Mouse (Mus musculus): Measurements from ENCODE around the gene Anapc11. TPM values are rescaled to one million over a fixed set of nuclear protein-coding genes. Genes with fewer than 3 reads are reported as not detected.

The Anapc11 gene
- polyA plus RNA-seq, 1 experiment from 2014 or later: 126 TPM

DNA sequence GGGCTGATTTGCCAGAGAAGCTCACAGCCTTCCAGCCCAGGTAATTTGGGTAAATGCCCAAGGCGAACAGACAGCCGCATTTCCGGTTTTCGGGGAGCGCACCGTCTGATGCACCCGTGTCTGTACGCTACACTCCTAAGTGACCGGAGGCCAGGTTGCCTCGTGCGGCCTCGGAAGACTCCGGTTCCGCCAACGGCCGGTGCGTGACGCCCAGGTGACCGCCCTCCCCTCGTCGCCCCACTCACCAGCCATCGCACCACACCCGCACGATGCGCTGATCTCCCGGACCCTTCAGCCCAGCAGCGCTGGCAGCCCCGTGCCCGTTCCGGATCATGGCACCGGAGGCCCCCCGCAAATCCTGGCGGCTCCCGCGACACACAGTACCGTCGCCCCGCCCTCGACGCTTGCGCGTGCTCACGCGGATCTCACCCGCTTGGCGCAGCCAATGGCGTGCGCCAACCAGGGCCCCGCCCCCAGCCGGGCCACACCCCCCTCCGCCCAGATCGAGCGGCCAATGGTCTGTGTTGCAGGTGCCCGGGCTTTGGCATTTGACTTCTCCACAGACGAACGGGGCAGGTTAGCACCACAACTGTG is 19.4 kb downstream of the Anapc11 start, which contains the start of gene Pcyt2:
Gene Pcyt2 (minus strand): TSS at position 418 of the 594 bp plus-strand sequence.
- H3K36me3 ChIP-seq (ENCODE audit: control insufficient read depth, insufficient read depth, low read length): peaks cover 9% of the 10 kb centered on the region
- peak within 1 kb of the TSS; percentile 79 for H3K4me3 ChIP-seq (ENCODE audit: low read depth, low read length)
- H3K4me2 ChIP-seq (replicated peaks; ENCODE audit: low read depth): peak within 1 kb of the TSS; percentile 88
- DNase-seq (ENCODE audit: low spot score) (peak; percentile 97), ATAC-seq (ENCODE audit: low FRiP score, low TSS enrichment) (peak; percentile 91)
- peaks cover 3% of the 10 kb centered on the region for H3K4me1 ChIP-seq (replicated peaks; ENCODE audit: control insufficient read depth, insufficient read depth)
- H3K27ac ChIP-seq (replicated peaks): peak within 1 kb of the TSS; percentile 86
- WGBS: under 1% methylated on average over 53 of the region's 56 CpGs
- peak within 1 kb of the TSS; percentile 81 for H3K9ac ChIP-seq (ENCODE audit: low read length)
- no peak for TF ChIP-seq CTCF (IDR thresholded peaks at IDR 0.05; ENCODE audit: low read depth)
- no peak for TF ChIP-seq EP300 (optimal IDR thresholded peaks at IDR 0.05)
- H3K27me3 ChIP-seq (ENCODE audit: control insufficient read depth, insufficient read depth, low read length): no peaks in the 10 kb centered on the region
- no peaks in the 10 kb centered on the region for H3K9me3 ChIP-seq (ENCODE audit: control insufficient read depth, low read length)

- Histone ChIP-seq H3K9ac (ENCODE audit: low read length) (no peak overlapping the region), H3K27ac (replicated peaks) (no peak overlapping the region), H3K4me1 (replicated peaks; ENCODE audit: control insufficient read depth, insufficient read depth) (peaks cover 3% of the 10 kb centered on the region), H3K4me2 (replicated peaks; ENCODE audit: low read depth) (no peak overlapping the region), H3K27me3 (ENCODE audit: control insufficient read depth, insufficient read depth, low read length) (no peaks in the 10 kb centered on the region), H3K36me3 (ENCODE audit: control insufficient read depth, insufficient read depth, low read length) (peaks cover 9% of the 10 kb centered on the region), H3K9me3 (ENCODE audit: control insufficient read depth, low read length) (no peaks in the 10 kb centered on the region), H3K4me3 (ENCODE audit: low read depth, low read length) (no peak overlapping the region)
- DNase-seq (ENCODE audit: low spot score) (no peak), ATAC-seq (ENCODE audit: low FRiP score, low TSS enrichment) (no peak)
- TF ChIP-seq EP300 (optimal IDR thresholded peaks at IDR 0.05): no peak
- TF ChIP-seq CTCF (IDR thresholded peaks at IDR 0.05; ENCODE audit: low read depth): no peak
- WGBS: 93% methylated on average over 25 of the region's 25 CpGs
These were observed 20.7 kb downstream of the Anapc11 start for GRCm38 (mm10) chr11:120618619-120619535.

- 87% methylated on average over 14 of the region's 14 CpGs for WGBS
- H3K9ac ChIP-seq (ENCODE audit: low read length): no peak overlapping the region
- no peak overlapping the region for H3K27ac ChIP-seq (replicated peaks)
- ATAC-seq (ENCODE audit: low FRiP score, low TSS enrichment) (no peak), DNase-seq (ENCODE audit: low spot score) (no peak)
- peaks cover 4% of the 10 kb centered on the region for H3K4me1 ChIP-seq (replicated peaks; ENCODE audit: control insufficient read depth, insufficient read depth)
- H3K4me2 ChIP-seq (replicated peaks; ENCODE audit: low read depth): no peak overlapping the region
- H3K27me3 ChIP-seq (ENCODE audit: control insufficient read depth, insufficient read depth, low read length): no peaks in the 10 kb centered on the region
- H3K9me3 ChIP-seq (ENCODE audit: control insufficient read depth, low read length): no peaks in the 10 kb centered on the region
- TF ChIP-seq CTCF (IDR thresholded peaks at IDR 0.05; ENCODE audit: low read depth) (no peak), EP300 (optimal IDR thresholded peaks at IDR 0.05) (no peak)
- peaks cover 9% of the 10 kb centered on the region for H3K36me3 ChIP-seq (ENCODE audit: control insufficient read depth, insufficient read depth, low read length)
- H3K4me3 ChIP-seq (ENCODE audit: low read depth, low read length): no peak overlapping the region
These were observed 22.0 kb downstream of the Anapc11 start for GRCm38 (mm10) chr11:120620195-120620594.

DNA sequence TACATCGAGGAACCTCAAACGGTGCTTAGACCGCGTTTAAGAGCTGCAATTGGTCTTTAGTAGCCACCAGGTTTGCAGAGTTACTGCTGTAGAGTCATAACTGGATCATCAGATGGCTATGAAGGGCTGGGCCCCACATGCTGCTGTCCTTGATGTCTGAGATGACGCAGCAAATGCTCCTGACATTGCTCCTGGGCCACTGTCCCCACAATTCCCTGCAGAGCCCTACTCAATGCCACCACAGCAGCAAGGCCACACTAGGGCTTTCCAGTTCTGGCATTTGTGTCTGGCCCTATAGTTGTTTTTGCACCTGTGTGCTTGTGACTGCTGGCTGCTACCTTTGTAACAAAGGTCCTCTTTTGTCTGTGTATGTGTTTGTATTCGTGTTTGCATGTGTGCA is 24.6 kb downstream of the Anapc11 start:
- Histone ChIP-seq H3K4me3 (ENCODE audit: low read depth, low read length) (no peak overlapping the region), H3K4me1 (replicated peaks; ENCODE audit: control insufficient read depth, insufficient read depth) (peaks cover 3% of the 10 kb centered on the region; the same call in 1 of the 2 replicates), H3K9me3 (ENCODE audit: control insufficient read depth, low read length) (no peaks in the 10 kb centered on the region), H3K9ac (ENCODE audit: low read length) (no peak overlapping the region), H3K36me3 (ENCODE audit: control insufficient read depth, insufficient read depth, low read length) (peaks cover 9% of the 10 kb centered on the region), H3K4me2 (replicated peaks; ENCODE audit: low read depth) (no peak overlapping the region), H3K27ac (replicated peaks) (no peak overlapping the region), H3K27me3 (ENCODE audit: control insufficient read depth, insufficient read depth, low read length) (no peaks in the 10 kb centered on the region)
- DNase-seq (ENCODE audit: low spot score) (no peak), ATAC-seq (ENCODE audit: low FRiP score, low TSS enrichment) (no peak)
- TF ChIP-seq EP300 (optimal IDR thresholded peaks at IDR 0.05) (no peak), CTCF (IDR thresholded peaks at IDR 0.05; ENCODE audit: low read depth) (no peak)
- WGBS: 89% methylated on average over 6 of the region's 6 CpGs

- Histone ChIP-seq H3K9me3 (ENCODE audit: control insufficient read depth, low read length) (no peaks in the 10 kb centered on the region), H3K27me3 (ENCODE audit: control insufficient read depth, insufficient read depth, low read length) (no peaks in the 10 kb centered on the region), H3K36me3 (ENCODE audit: control insufficient read depth, insufficient read depth, low read length) (peaks cover 9% of the 10 kb centered on the region), H3K27ac (replicated peaks) (peak overlapping the region; percentile 92), H3K4me2 (replicated peaks; ENCODE audit: low read depth) (peak overlapping the region; percentile 94), H3K4me3 (ENCODE audit: low read depth, low read length) (peak overlapping the region; percentile 91), H3K9ac (ENCODE audit: low read length) (peak overlapping the region; percentile 81), H3K4me1 (replicated peaks; ENCODE audit: control insufficient read depth, insufficient read depth) (peaks cover 3% of the 10 kb centered on the region; the same call in 1 of the 2 replicates)
- ATAC-seq (ENCODE audit: low FRiP score, low TSS enrichment) (peak; percentile 75), DNase-seq (ENCODE audit: low spot score) (peak; percentile 86)
- WGBS: 11% methylated on average over 30 of the region's 30 CpGs
- peak; percentile 81 for TF ChIP-seq CTCF (IDR thresholded peaks at IDR 0.05; ENCODE audit: low read depth)
- no peak for TF ChIP-seq EP300 (optimal IDR thresholded peaks at IDR 0.05)
These were observed 25.9 kb downstream of the Anapc11 start for GRCm38 (mm10) chr11:120623961-120624679.
